In genomic region chr19:56787911-56788310, GRCm38 (mm10) we compare ENCODE assay signal across 20 mouse cellular contexts. TPM values are rescaled to one million over a fixed set of nuclear protein-coding genes. Genes with fewer than 3 reads are reported as not detected.
DNase-seq lines count a peak whose midpoint lies in the region; ATAC-seq and TF ChIP-seq lines count a peak whose summit lies in the region.
"Had no signal": no experiment of that assay in that cellular context is flagged by ENCODE, and none has a peak within 500 bp of the region (broad histone marks: within the 10 kb centered on the region; RNA-seq: fewer than 3 reads in every experiment).

No protein-coding gene starts in this region.

- no peak overlapping the region for H3K27ac ChIP-seq in lung, postnatal 0 days (ENCODE audit: low read length)
- H3K27ac ChIP-seq: embryonic facial prominence, embryonic 12.5 days; forebrain, embryonic 15.5 days; hindbrain, embryonic 15.5 days had no signal

- TF ChIP-seq EP300 in lung, postnatal 0 days (IDR thresholded peaks at IDR 0.05) = no peak

- ATAC-seq in lung, postnatal 0 days = peak; percentile 60; the same call in 1 of the 2 replicates
- ATAC-seq: CD4-positive, CD25-positive, alpha-beta regulatory T cell, adult 4 months; forebrain, embryonic 15.5 days had no signal

- no peaks in the 10 kb centered on the region for H3K27me3 ChIP-seq in lung, postnatal 0 days (replicated peaks; ENCODE audit: insufficient read depth, low read length)
- H3K27me3 ChIP-seq: embryonic facial prominence, embryonic 12.5 days; forebrain, embryonic 15.5 days; heart, embryonic 12.5 days; hindbrain, embryonic 15.5 days had no signal

- H3K9me3 ChIP-seq in lung, postnatal 0 days (ENCODE audit: low read length) = no peaks in the 10 kb centered on the region
- H3K9me3 ChIP-seq: embryonic facial prominence, embryonic 12.5 days; forebrain, embryonic 15.5 days; G1E; heart, embryonic 12.5 days; hindbrain, embryonic 15.5 days had no signal

- no peaks in the 10 kb centered on the region for H3K4me1 ChIP-seq in lung, postnatal 0 days (ENCODE audit: insufficient read depth, low read depth, low read length)
- H3K4me1 ChIP-seq: embryonic facial prominence, embryonic 12.5 days; forebrain, embryonic 15.5 days; heart, embryonic 12.5 days; hindbrain, embryonic 15.5 days had no signal

- no peak overlapping the region for H3K4me3 ChIP-seq in lung, postnatal 0 days (ENCODE audit: low read depth, low read length)
- H3K4me3 ChIP-seq: embryonic facial prominence, embryonic 12.5 days; forebrain, embryonic 15.5 days; heart, embryonic 12.5 days; hindbrain, embryonic 15.5 days had no signal

- no peak for TF ChIP-seq CTCF in lung, postnatal 0 days (IDR thresholded peaks at IDR 0.05)

- no peak overlapping the region for H3K9ac ChIP-seq in lung, postnatal 0 days (replicated peaks; ENCODE audit: low read depth)
- H3K9ac ChIP-seq: embryonic facial prominence, embryonic 12.5 days; forebrain, embryonic 15.5 days; heart, embryonic 12.5 days; hindbrain, embryonic 15.5 days had no signal

- H3K4me2 ChIP-seq in lung, postnatal 0 days (replicated peaks; ENCODE audit: low read depth, low read length) = no peak overlapping the region
- H3K4me2 ChIP-seq: embryonic facial prominence, embryonic 12.5 days; forebrain, embryonic 15.5 days; heart, embryonic 12.5 days; hindbrain, embryonic 15.5 days had no signal

- peaks cover 14% of the 10 kb centered on the region for H3K36me3 ChIP-seq in lung, postnatal 0 days (ENCODE audit: insufficient read depth, low read length)

- 62% methylated on average over 7 of the region's 7 CpGs for WGBS in lung, postnatal 0 days

- peak; percentile 10 for DNase-seq in adrenal gland, postnatal 10 days
- DNase-seq in adrenal gland, postnatal 4 days (ENCODE audit: low spot score in 2 of 2) = no peak
- peak; percentile 42 for DNase-seq in adipocyte (ENCODE audit: low spot score)
- DNase-seq in lung, postnatal 0 days (ENCODE audit: low spot score) = peak; percentile 52
- peak; percentile 65 for DNase-seq in lung, postnatal 36 days
- no peak for DNase-seq in urinary bladder, postnatal 14 days (ENCODE audit: low spot score)
- DNase-seq in ovary, postnatal 10 days (ENCODE audit: low spot score) = no peak
- DNase-seq: adrenal gland, postnatal 14 days; B cell, adult 2 months; cerebellum, adult 8-10 months; cerebellum, postnatal 25 days; heart, postnatal 36 days had no signal

RNA-seq across cellular contexts. Expression of gene Ccdc186, which starts 34.1 kb away (rescaled TPM):
- 10 to 100 TPM; 19.9 to 20.0 TPM for total RNA-seq in adrenal gland, postnatal 10 days (2021)
- 10 to 100 TPM; 21.2 to 27.3 TPM for total RNA-seq in adrenal gland, postnatal 4 days (2021)
- 27.9 and 29.1 TPM in 2 replicates for polyA plus RNA-seq in lung, postnatal 0 days (2015; fragmentation: Nextera tagmentation; extraction: Ambion mirVana)

RNA-seq across cellular contexts. Expression of gene Tdrd1, which starts 38.1 kb away (rescaled TPM):
- under 1 TPM in 1 of 2 experiments, not detected in 1; 0.12 TPM for total RNA-seq in adrenal gland, postnatal 10 days (2021)
- under 1 TPM; 0.14 TPM for total RNA-seq in adrenal gland, postnatal 4 days (2021)
- polyA plus RNA-seq in lung, postnatal 0 days (2015; fragmentation: Nextera tagmentation; extraction: Ambion mirVana) = not detected in 2 replicates
- total RNA-seq: adrenal gland, postnatal 14 days; granulocyte monocyte progenitor cell, adult 5-6 weeks; heart, adult 8-10 months; heart, postnatal 36 days had no signal
- polyA plus RNA-seq: CD4-positive, CD25-positive, alpha-beta regulatory T cell, adult 4 months; G1E had no signal

Comparison
In these comparisons a context has a peak if more than half of its experiments do, and no peak if none do; other contexts are left out.
1. DNase-seq: peak in adrenal gland, postnatal 10 days (single experiment), adipocyte (single experiment), lung, postnatal 0 days (single experiment) and lung, postnatal 36 days (single experiment); none in adrenal gland, postnatal 4 days (0 of 2), urinary bladder, postnatal 14 days (single experiment) and ovary, postnatal 10 days (single experiment).